Mouse (Mus musculus) heart, embryonic 10.5 days (tissue): ENCODE measurements around the gene Ensa. TPM values are rescaled to one million over a fixed set of nuclear protein-coding genes. Genes with fewer than 3 reads are reported as not detected.
"Not testable (repeated sequence)": the region's sequence is repeated elsewhere in the genome, so short reads cannot be mapped to it uniquely, and the experiment has no call there.

Experiments used
- DNase-seq: peaks from one replicate; pipeline ENCODE4 v3.0.0-alpha.2; 2017; ENCODE audit warnings: low spot score
- H3K27ac ChIP-seq: fragments of 300-500 bp; sonication (generic); 2 replicates; pipeline ENCODE4 v1.5.1; 2016; ENCODE audit warnings: mild to moderate bottlenecking
- H3K27me3 ChIP-seq: fragments of 300-500 bp; sonication (generic); 2 replicates; pipeline ENCODE4 v1.6.1; 2016; ENCODE audit warnings: mild to moderate bottlenecking; ENCODE audit not compliant: poor library complexity, insufficient read depth, severe bottlenecking
- H3K36me3 ChIP-seq: fragments of 300-500 bp; sonication (generic); 2 replicates; pipeline ENCODE4 v1.6.1; 2016; ENCODE audit warnings: mild to moderate bottlenecking, moderate library complexity
- H3K4me1 ChIP-seq: fragments of 300-500 bp; sonication (generic); 2 replicates; pipeline ENCODE4 v1.6.1; 2016; ENCODE audit warnings: mild to moderate bottlenecking
- H3K4me3 ChIP-seq: fragments of 300-500 bp; sonication (generic); 2 replicates; pipeline ENCODE4 v1.5.1; 2016; ENCODE audit warnings: mild to moderate bottlenecking, moderate library complexity
- H3K9me3 ChIP-seq: fragments of 300-500 bp; sonication (generic); 2 replicates; pipeline ENCODE4 v1.6.1; 2016; ENCODE audit warnings: mild to moderate bottlenecking, moderate library complexity
- WGBS: fragments of 180-500 bp; shearing (Covaris S2); methylation state at CpG from one replicate; pipeline ENCODE4 v1.1.7; 2016; 5-methylcytosine and 5-hydroxymethylcytosine counted together
- polyA plus RNA-seq: library from polyadenylated mRNA; unstranded; fragments of >200 nt; fragmentation: Nextera tagmentation; extraction: Ambion mirVana; gene quantifications from 2 replicates; pipeline ENCODE4 v1.2.1, GENCODE M21; 2016

The Ensa gene
- polyA plus RNA-seq, 1 experiment from 2014 or later: 67.2 TPM

DNA sequence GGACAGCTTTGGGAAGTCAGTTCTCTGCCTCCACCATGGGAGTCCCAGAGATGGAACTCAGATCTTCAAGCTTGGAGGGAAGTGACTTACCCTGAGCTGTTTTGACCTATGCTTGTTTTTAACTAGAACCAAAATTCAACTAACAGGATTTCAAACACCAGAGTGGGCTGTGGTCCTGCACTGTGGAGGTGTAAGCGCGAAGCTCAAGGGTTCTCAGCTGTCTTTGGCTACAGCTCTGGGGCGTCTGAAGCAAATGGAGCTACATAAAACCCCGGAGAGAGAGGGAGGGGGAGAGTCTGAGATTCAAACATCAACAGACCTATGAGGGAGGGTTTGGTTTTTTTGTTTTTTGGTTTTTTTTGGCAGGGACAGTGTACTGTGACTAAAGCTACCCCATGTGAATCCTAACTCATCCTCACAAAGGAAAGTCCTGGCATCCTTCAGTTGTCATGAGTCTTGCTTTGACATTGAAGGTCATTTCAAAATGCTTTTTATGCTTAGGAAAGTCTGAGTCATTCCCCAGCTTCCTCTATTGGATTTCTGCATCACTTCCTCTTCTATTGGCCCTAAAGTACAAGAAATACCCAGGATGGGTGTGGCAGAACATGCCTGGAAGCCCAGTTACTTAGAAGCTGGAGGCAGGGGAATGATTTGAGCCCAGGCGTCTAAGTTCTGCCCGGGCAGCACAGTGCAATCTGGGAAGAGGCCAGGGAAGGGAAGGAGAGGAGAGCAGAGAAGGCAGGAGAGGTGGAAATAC, 25.7 kb downstream of the Ensa start:
- Histone ChIP-seq H3K27ac (peak overlapping the region; percentile 78), H3K36me3 (no peaks in the 10 kb centered on the region), H3K9me3 (no peaks in the 10 kb centered on the region), H3K27me3 (no peaks in the 10 kb centered on the region), H3K4me1 (peaks cover 30% of the 10 kb centered on the region), H3K4me3 (no peak overlapping the region)
- WGBS: 63% methylated on average over 6 of the region's 6 CpGs
- DNase-seq: no peak

DNA sequence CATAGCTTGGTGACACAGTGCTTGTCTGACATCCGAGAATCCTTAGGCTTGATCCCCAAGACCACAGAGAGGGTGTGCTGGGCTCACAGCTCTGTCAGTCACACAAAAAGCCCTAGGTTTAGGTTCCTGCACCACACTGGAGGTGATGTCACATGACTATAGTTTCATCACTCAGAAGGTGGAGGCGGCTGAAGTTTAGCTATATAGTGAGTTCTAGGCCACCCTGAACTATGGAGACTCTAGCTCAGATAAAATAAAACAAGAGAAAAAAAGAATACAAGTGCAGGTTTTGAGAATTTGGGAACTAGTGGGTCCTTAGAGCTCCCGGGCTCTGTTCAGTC, 26.2 kb downstream of the Ensa start:
- peaks cover 29% of the 10 kb centered on the region for H3K4me1 ChIP-seq
- 83% methylated on average over 3 of the region's 3 CpGs for WGBS
- no peak overlapping the region for H3K4me3 ChIP-seq
- H3K27ac ChIP-seq: peak overlapping the region; percentile 78
- H3K9me3 ChIP-seq: no peaks in the 10 kb centered on the region
- no peaks in the 10 kb centered on the region for H3K36me3 ChIP-seq
- no peaks in the 10 kb centered on the region for H3K27me3 ChIP-seq
- no peak for DNase-seq

DNA sequence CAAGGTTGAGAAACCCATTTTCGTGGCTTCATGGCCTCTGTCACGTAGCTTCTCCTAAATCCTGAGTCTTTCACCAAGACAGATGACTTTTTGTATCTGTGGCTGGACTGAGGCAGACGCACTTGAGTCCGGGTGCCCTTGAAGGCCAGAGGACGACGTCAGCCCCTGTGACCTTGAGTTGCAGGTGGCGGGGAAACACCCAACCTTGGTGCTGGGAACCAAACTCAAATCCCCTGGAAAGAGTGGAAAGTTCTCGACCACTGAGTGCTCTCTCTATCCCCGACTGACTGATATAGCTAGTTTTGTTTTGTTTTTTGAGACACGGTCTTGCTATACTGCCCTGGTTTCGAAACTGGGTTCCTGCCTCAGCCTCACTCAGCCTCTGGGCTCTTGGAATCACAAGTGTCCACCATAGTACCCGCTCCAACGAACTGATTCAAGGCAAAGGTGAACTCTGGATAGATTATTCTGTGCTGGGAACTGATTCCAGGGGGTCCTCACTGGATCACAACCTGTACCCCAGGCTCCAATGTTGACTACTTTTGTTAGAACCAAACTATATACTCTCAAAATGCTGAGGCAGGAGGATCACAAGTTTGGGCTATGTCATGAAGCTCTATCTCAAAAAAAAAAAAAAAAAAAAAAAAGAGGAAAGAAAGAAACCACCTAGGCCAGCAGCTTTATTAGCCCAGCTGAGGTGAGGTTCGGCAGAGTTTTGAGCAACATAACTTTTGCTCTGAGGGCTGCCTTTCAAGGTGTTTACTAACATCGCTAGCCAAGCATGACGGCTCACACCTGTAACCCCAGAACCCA, 26.8 kb downstream of the Ensa start:
- no peaks in the 10 kb centered on the region for H3K27me3 ChIP-seq
- no peaks in the 10 kb centered on the region for H3K9me3 ChIP-seq
- H3K4me1 ChIP-seq: peaks cover 29% of the 10 kb centered on the region
- DNase-seq: no peak
- H3K4me3 ChIP-seq: no peak overlapping the region
- 83% methylated on average over 16 of the region's 16 CpGs for WGBS
- H3K27ac ChIP-seq: peak overlapping the region; percentile 78
- no peaks in the 10 kb centered on the region for H3K36me3 ChIP-seq

DNA sequence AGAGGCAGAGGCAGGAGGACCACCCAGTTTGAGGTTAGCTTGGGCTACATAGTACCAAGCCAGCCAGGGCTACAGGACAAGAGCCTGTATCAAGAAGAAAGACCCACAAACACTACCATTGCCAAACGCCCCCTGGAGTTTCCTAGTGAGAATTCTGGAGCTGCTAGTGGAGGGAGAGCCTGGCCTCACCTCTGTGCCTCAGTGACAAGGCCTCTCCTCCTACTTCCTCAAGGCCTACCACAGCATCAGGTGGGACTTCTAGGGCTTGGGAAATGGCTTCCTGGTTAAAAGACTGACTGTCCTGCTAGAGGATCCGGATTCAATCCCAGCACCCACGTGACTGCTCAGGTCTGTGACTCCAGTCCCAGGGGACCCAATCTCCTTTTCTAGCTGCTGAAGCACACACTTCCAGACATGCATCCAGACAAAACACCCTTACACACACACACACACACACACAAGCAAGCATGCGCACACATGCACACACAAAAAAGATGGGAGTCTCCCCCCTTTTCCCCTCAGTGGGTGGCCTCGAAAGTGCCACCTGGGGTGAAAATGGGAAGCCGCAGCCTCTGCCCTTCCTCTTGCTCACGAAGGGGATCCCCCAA, 27.5 kb downstream of the Ensa start:
- Histone ChIP-seq H3K36me3 (no peaks in the 10 kb centered on the region), H3K27ac (0 out of 2 replicates have a peak overlapping the region, but pooled peaks have one; percentile 13), H3K4me1 (peaks cover 29% of the 10 kb centered on the region), H3K9me3 (no peaks in the 10 kb centered on the region), H3K4me3 (no peak overlapping the region), H3K27me3 (no peaks in the 10 kb centered on the region)
- 63% methylated on average over 7 of the region's 7 CpGs for WGBS
- DNase-seq: no peak

DNA sequence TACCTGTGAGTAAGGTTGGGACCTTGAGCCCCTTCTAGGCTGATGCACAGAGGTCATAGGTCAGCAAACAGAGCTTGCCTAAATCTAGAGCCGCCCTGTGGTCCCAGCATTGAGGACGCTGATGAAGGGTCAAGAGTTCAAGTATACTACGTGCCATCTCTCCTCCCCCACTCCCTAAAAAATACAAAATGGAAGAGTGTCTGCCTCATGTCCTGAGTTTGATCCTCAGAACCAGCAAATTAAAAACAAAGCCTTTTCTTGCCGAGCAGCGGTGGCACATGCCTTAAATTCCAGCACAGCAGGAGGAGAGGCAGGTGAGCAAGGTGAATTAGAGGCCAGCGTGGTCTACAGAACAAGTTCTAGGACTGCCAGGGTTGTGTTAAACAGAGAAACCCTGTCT, 28.1 kb downstream of the Ensa start:
- WGBS: 30% methylated on average over 6 of the region's 6 CpGs
- H3K36me3 ChIP-seq: no peaks in the 10 kb centered on the region
- peaks cover 29% of the 10 kb centered on the region for H3K4me1 ChIP-seq
- no peak overlapping the region for H3K4me3 ChIP-seq
- H3K27me3 ChIP-seq: no peaks in the 10 kb centered on the region
- no peak for DNase-seq
- H3K27ac ChIP-seq: 0 out of 2 replicates have a peak overlapping the region, but pooled peaks have one; percentile 76
- no peaks in the 10 kb centered on the region for H3K9me3 ChIP-seq

DNA sequence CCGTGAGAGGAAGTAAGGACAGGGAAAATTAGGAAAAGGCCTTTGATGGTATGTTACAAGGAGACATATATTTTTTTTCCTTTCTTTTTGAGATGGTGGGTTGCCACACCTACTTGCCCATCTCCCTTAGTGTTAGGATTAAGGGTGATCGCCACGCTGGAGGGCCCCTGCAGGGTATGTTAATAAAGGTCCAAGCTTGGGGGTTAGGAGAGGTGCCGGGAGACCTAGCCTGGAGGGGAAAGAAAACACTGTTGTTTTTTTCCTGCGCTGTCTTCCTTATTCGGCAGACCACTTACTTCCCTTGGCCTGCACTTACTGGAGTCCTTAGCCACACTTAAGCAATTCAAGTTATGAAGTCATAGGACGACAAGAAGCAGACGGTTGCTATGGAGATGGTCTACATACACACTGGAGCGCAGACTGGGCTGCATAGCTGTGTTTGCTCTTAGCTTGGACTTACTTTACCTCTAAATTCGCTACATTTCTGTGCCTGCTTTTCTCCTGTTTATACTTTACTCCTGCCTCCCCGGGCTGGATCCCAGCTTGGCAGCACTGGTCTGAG, 28.8 kb downstream of the Ensa start:
- Histone ChIP-seq H3K27me3 (no peaks in the 10 kb centered on the region), H3K9me3 (no peaks in the 10 kb centered on the region), H3K36me3 (no peaks in the 10 kb centered on the region), H3K4me1 (peaks cover 29% of the 10 kb centered on the region), H3K4me3 (peak overlapping the region; percentile 19; the same call in 1 of the 2 replicates), H3K27ac (peak overlapping the region; percentile 76)
- 20% methylated on average over 11 of the region's 11 CpGs for WGBS
- DNase-seq: no peak

DNA sequence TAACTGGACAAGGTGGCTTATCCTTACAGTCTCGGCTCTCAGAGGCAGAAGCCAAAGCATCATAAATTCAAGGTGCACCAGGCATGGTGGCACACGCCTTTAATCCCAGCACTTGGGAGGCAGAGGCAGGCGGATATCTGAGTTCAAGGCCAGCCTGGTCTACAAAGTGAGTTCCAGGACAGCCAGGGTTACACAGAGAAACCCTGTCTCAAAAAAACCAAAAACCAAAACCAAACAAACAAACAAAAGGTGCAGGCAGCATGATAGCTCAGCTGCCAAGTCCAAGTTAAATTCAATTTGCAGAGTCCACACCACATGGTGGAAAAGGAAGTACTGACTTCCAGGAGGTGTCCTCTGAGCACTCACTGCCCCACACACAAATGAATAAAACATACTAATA, 29.6 kb downstream of the Ensa start:
- peaks cover 29% of the 10 kb centered on the region for H3K4me1 ChIP-seq
- not testable (repeated sequence) for H3K27me3 ChIP-seq, H3K9me3 ChIP-seq, H3K27ac ChIP-seq, DNase-seq, H3K36me3 ChIP-seq, H3K4me3 ChIP-seq
- 86% methylated on average over 3 of the region's 3 CpGs for WGBS

DNA sequence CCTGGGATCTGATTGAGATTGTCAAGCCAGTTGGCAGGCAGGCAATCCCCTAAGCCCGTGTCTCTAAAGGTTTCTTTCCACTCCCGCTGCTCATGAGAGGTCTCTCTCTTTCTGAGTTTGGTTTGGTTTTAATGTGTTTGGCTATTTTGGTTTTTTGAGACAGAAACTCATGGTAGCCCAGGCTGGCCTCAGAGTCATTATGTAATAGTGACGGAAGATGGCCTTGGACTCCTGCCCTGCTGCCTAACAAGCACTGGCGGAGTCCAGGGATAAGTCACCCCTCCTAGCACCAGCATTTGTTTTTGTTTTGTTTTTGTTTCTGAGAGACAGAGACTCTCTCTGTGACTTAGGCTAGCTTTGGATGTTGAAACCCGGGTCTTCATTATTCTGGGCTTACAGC, 30.6 kb downstream of the Ensa start:
- DNase-seq: no peak
- peaks cover 7% of the 10 kb centered on the region for H3K36me3 ChIP-seq
- 83% methylated on average over 5 of the region's 5 CpGs for WGBS

DNA sequence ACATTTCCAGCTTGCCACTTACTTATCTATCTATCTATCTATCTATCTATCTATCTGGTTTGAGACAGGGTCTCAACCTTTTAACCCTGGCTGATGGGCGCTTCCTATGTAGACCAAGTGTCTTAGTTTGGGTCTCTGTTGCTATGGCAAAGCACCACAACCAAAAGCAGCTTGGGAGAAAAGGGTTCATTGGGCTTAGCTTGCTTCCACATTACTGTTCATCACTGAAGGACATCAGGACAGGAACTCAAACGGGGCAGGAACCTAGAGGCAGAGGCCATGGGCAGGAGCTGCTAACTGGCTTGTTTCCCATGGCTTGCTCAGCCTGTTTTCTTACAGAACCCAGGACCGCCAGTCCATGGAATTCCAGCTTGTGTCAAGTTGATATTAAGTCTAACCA, 32.3 kb downstream of the Ensa start:
- H3K27me3 ChIP-seq: no peaks in the 10 kb centered on the region
- WGBS: 84% methylated on average over 3 of the region's 3 CpGs
- H3K9me3 ChIP-seq: no peaks in the 10 kb centered on the region
- DNase-seq: no peak
- peaks cover 20% of the 10 kb centered on the region for H3K36me3 ChIP-seq
- H3K4me1 ChIP-seq: peaks cover 33% of the 10 kb centered on the region
- no peak overlapping the region for H3K27ac ChIP-seq
- H3K4me3 ChIP-seq: no peak overlapping the region

More for the DNA sequence above, 30.6 kb downstream of the Ensa start:
- Histone ChIP-seq H3K9me3 (no peaks in the 10 kb centered on the region), H3K27ac (no peak overlapping the region), H3K4me1 (peaks cover 28% of the 10 kb centered on the region), H3K4me3 (no peak overlapping the region), H3K27me3 (no peaks in the 10 kb centered on the region)

DNA sequence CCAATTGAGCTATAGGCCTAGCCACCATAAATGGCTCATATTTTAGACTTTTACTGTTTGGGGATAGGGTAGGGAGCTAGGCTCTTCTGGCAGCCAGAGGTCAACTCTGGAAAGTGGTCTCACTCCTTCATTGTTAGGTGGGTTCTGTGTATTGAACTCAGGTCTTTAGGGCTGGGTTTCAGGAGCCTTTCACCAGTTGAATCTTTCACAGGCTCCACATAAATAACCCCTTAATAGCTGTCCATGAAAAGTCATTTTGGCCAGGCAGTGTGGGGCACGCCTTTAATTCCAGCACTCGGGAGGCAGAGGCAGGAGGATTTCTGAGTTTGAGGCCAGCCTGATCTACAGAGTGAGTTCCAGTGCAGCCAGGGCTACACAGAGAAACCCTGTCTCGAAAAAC, 32.9 kb downstream of the Ensa start:
- Histone ChIP-seq H3K4me1 (peaks cover 33% of the 10 kb centered on the region), H3K9me3 (no peaks in the 10 kb centered on the region), H3K27ac (peak overlapping the region; percentile 98), H3K4me3 (peak overlapping the region; percentile 97), H3K36me3 (peaks cover 26% of the 10 kb centered on the region), H3K27me3 (no peaks in the 10 kb centered on the region)
- DNase-seq: no peak
- WGBS: 90% methylated on average over 3 of the region's 3 CpGs

DNA sequence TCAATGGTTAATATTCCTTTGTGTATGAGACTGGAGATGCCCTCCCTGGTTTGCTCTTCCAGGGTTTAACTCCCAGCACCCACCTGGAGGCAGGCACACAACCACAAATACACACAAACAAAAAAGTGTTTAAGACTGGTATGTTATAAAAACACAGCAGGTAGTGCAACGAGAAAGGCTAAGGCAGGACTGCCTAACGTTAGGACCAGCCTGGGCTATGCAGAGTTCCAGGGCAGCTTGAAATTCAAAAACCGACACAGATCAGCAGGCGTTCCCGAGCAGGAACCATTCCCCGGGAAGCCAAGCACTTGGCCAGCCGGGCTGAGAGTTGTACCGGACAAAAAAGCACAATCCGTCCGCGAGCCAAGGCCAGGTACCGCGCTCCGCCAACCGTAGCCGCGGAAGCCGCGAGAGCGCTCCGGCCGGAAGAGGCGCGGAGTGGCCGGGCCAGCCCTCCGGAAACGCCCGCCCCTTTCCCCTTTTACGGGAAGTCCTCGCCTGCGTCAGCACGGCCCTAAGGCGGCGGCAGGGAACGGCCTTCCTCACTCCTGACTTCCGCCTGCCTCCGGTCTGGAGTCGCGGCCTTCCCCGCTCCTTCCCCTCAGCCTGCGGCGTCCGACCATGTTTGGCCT, 33.6 kb downstream of the Ensa start, which contains the start of gene Mcl1:
Gene Mcl1, plus strand, starts transcription at position 553 of the 632 bp plus-strand sequence.
- under 1% methylated on average over 43 of the region's 43 CpGs for WGBS
- Histone ChIP-seq H3K27me3 (no peaks in the 10 kb centered on the region), H3K4me3 (peak within 1 kb of the TSS; percentile 97), H3K4me1 (peaks cover 32% of the 10 kb centered on the region), H3K27ac (peak within 1 kb of the TSS; percentile 98), H3K9me3 (no peaks in the 10 kb centered on the region), H3K36me3 (peaks cover 32% of the 10 kb centered on the region)
- DNase-seq: peak; percentile 97

DNA sequence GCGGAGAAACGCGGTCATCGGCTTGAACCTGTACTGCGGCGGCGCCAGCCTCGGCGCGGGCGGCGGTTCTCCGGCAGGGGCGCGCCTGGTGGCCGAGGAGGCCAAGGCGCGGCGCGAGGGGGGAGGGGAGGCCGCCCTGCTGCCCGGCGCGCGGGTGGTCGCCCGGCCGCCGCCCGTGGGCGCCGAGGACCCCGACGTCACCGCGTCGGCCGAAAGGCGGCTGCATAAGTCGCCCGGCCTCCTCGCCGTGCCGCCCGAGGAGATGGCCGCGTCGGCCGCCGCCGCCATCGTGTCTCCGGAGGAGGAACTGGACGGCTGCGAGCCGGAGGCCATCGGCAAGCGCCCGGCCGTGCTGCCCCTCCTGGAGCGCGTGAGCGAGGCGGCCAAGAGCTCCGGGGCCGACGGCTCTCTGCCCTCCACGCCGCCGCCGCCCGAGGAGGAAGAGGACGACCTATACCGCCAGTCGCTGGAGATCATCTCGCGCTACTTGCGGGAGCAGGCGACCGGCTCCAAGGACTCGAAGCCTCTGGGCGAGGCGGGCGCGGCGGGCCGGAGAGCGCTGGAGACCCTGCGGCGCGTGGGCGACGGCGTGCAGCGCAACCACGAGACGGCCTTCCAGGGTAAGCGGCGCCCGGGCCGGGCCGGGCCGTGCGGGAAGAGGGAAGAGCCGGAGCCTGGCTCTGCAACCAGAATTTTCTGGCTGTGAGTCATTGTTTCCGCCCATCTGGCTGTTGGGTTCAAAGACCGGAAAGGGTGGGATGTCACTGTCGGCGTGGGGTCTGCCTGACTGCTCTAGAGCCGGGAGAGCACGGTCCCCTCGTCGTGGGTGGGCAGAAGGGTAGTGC, 34.3 kb downstream of the Ensa start:
- DNase-seq: peak; percentile 89
- Histone ChIP-seq H3K4me1 (peaks cover 33% of the 10 kb centered on the region), H3K27me3 (no peaks in the 10 kb centered on the region), H3K4me3 (peak overlapping the region; percentile 97), H3K36me3 (peaks cover 39% of the 10 kb centered on the region), H3K27ac (peak overlapping the region; percentile 98), H3K9me3 (no peaks in the 10 kb centered on the region)
- under 1% methylated on average over 112 of the region's 113 CpGs for WGBS
